Mouse (Mus musculus) adrenal gland (tissue): ENCODE measurements at regions not wholly inside any gene's neighbourhood (a gene's known extent, or its start where the extent isn't known, plus 50 kb on each side); places are given as distances from the start of the nearest gene placed in this dataset.

Source experiments
- intact Hi-C: fragments of 180-260 bp; cut with DNase I; formaldehyde crosslinking; loops from one replicate; pipeline ENCODE4 v1.15.1; 2025

GRCm38 (mm10) chr13:71248261-71249031 lies 406.8 kb upstream of the Adamts16 start:
- intact Hi-C loops: no loop called here

GRCm38 (mm10) chr13:71247241-71247640 lies 405.6 kb upstream of the Adamts16 start:
- intact Hi-C loops: no loop called here

- intact Hi-C loops: no loop called here
Measured at GRCm38 (mm10) chr13:71245326-71245725, 403.7 kb upstream of the Adamts16 start.

- intact Hi-C loops: no loop called here
Measured at GRCm38 (mm10) chr13:71239782-71240181, 398.2 kb upstream of the Adamts16 start.

GRCm38 (mm10) chr13:71235338-71235737 lies 393.7 kb upstream of the Adamts16 start:
- intact Hi-C loops: no loop called here

- intact Hi-C loops: no loop called here
Measured at GRCm38 (mm10) chr13:71231182-71231581, 389.6 kb upstream of the Adamts16 start.

- intact Hi-C loops: no loop called here
Measured at GRCm38 (mm10) chr13:71214776-71215175, 373.2 kb upstream of the Adamts16 start.

GRCm38 (mm10) chr13:71211363-71211762 lies 369.8 kb upstream of the Adamts16 start:
- intact Hi-C loops: no loop called here

- intact Hi-C loops: no loop called here
Measured at GRCm38 (mm10) chr13:71210658-71211251, 369.1 kb upstream of the Adamts16 start.

GRCm38 (mm10) chr13:71205708-71206107 lies 364.1 kb upstream of the Adamts16 start:
- intact Hi-C loops: no loop called here

GRCm38 (mm10) chr13:71200656-71201055 lies 359.0 kb upstream of the Adamts16 start:
- intact Hi-C loops: no loop called here

- intact Hi-C loops: no loop called here
Measured at GRCm38 (mm10) chr13:71195675-71196074, 354.1 kb upstream of the Adamts16 start.

GRCm38 (mm10) chr13:71184500-71184899 lies 342.9 kb upstream of the Adamts16 start:
- intact Hi-C loops: no loop called here

GRCm38 (mm10) chr13:71179083-71179482 lies 337.5 kb upstream of the Adamts16 start:
- intact Hi-C loops: no loop called here

GRCm38 (mm10) chr13:71174335-71174734 lies 332.7 kb upstream of the Adamts16 start:
- intact Hi-C loops: no loop called here

- intact Hi-C loops: no loop called here
Measured at GRCm38 (mm10) chr13:71166226-71166625, 324.6 kb upstream of the Adamts16 start.

- intact Hi-C loops: no loop called here
Measured at GRCm38 (mm10) chr13:71165096-71165920, 323.7 kb upstream of the Adamts16 start.

- intact Hi-C loops: no loop called here
Measured at GRCm38 (mm10) chr13:71164012-71164411, 322.4 kb upstream of the Adamts16 start.

GRCm38 (mm10) chr13:71162952-71163351 lies 321.3 kb upstream of the Adamts16 start:
- intact Hi-C loops: no loop called here

- intact Hi-C loops: no loop called here
Measured at GRCm38 (mm10) chr13:71158300-71158860, 316.8 kb upstream of the Adamts16 start.

- intact Hi-C loops: no loop called here
Measured at GRCm38 (mm10) chr13:71157656-71158299, 316.2 kb upstream of the Adamts16 start.
